Mouse (Mus musculus) neural tube, embryonic 14.5 days (tissue): Measurements from ENCODE around the gene Slc8a1. TPM values are rescaled to one million over a fixed set of nuclear protein-coding genes. Genes with fewer than 3 reads are reported as not detected.

Source experiments
- ATAC-seq: fragments of 200-750 bp; cut with Nextera tagmentation; 2 replicates; pipeline ENCODE4 v1.8.0; 2017; ENCODE audit warnings: low read depth, mild to moderate bottlenecking, moderate TSS enrichment, moderate library complexity
- H3K27ac ChIP-seq: fragments of 300-500 bp; sonication (generic); 2 replicates; pipeline ENCODE4 v1.5.1; 2014; ENCODE audit warnings: low read depth, mild to moderate bottlenecking, control low read depth, low read length, moderate library complexity, mixed read lengths
- H3K27me3 ChIP-seq: fragments of 300-500 bp; sonication (generic); 2 replicates; pipeline ENCODE4 v1.6.1; 2014; ENCODE audit warnings: low read length; ENCODE audit not compliant: control insufficient read depth, insufficient read depth
- H3K36me3 ChIP-seq: fragments of 300-500 bp; sonication (generic); 2 replicates; pipeline ENCODE4 v1.6.1; 2014; ENCODE audit warnings: low read length, mixed read lengths; ENCODE audit not compliant: control insufficient read depth, insufficient read depth
- H3K4me1 ChIP-seq: fragments of 300-500 bp; sonication (generic); 2 replicates; pipeline ENCODE4 v1.6.1; 2014; ENCODE audit warnings: low read length; ENCODE audit not compliant: control insufficient read depth, insufficient read depth
- H3K4me2 ChIP-seq: fragments of 300-500 bp; sonication (generic); 2 replicates; pipeline ENCODE4 v1.6.1; 2014; ENCODE audit warnings: mild to moderate bottlenecking, low read depth, low read length, control low read depth
- H3K4me3 ChIP-seq: fragments of 300-500 bp; sonication (generic); 2 replicates; pipeline ENCODE4 v1.5.1; 2014; ENCODE audit warnings: low read depth, low read length, control low read depth, mixed read lengths
- H3K9ac ChIP-seq: fragments of 300-500 bp; sonication (generic); replicated peaks from 2 replicates; pipeline ENCODE4 v1.6.1; 2014; ENCODE audit warnings: low read depth, mild to moderate bottlenecking, control low read depth, low read length, mixed read lengths
- H3K9me3 ChIP-seq: fragments of 300-500 bp; sonication (generic); 2 replicates; pipeline ENCODE4 v1.6.1; 2016; ENCODE audit warnings: low read length; ENCODE audit not compliant: control insufficient read depth
- WGBS: fragments of 180-500 bp; shearing (Covaris S2); extraction: QIAGEN DNeasy Blood & Tissue Kit; methylation state at CpG from one replicate; pipeline ENCODE4 v1.1.7; 2014; 5-methylcytosine and 5-hydroxymethylcytosine counted together
- polyA plus RNA-seq: library from polyadenylated mRNA; unstranded; fragments of >200 nt; fragmentation: Nextera tagmentation; extraction: Ambion mirVana; gene quantifications from 2 replicates; pipeline ENCODE4 v1.2.1, GENCODE M21; 2014

Gene Slc8a1
- polyA plus RNA-seq, 1 experiment from 2014 or later = 62.6 TPM

GRCm38 (mm10) chr17:81459379-81459778 is 278.8 kb downstream of the Slc8a1 start:
- Histone ChIP-seq H3K4me3 (no peak overlapping the region), H3K27ac (no peak overlapping the region), H3K9ac (no peak overlapping the region), H3K4me1 (no peaks in the 10 kb centered on the region), H3K9me3 (no peaks in the 10 kb centered on the region), H3K27me3 (no peaks in the 10 kb centered on the region), H3K4me2 (no peak overlapping the region), H3K36me3 (no peaks in the 10 kb centered on the region)
- 87% methylated on average over 3 of the region's 3 CpGs for WGBS
- ATAC-seq = no peak

GRCm38 (mm10) chr17:81455977-81456376 is 282.2 kb downstream of the Slc8a1 start:
- 85% methylated on average over 7 of the region's 7 CpGs for WGBS

GRCm38 (mm10) chr17:81455269-81455668 is 282.9 kb downstream of the Slc8a1 start:
- Histone ChIP-seq H3K36me3 (no peaks in the 10 kb centered on the region), H3K27me3 (no peaks in the 10 kb centered on the region), H3K9me3 (no peaks in the 10 kb centered on the region), H3K4me3 (no peak overlapping the region), H3K27ac (no peak overlapping the region), H3K4me2 (no peak overlapping the region), H3K4me1 (no peaks in the 10 kb centered on the region), H3K9ac (no peak overlapping the region)
- ATAC-seq = no peak
- WGBS = 69% methylated on average over 3 of the region's 3 CpGs

More at GRCm38 (mm10) chr17:81455977-81456376, 282.2 kb downstream of the Slc8a1 start:
- H3K27me3 ChIP-seq = no peaks in the 10 kb centered on the region
- no peak overlapping the region for H3K27ac ChIP-seq
- H3K9me3 ChIP-seq = no peaks in the 10 kb centered on the region
- ATAC-seq = no peak
- no peaks in the 10 kb centered on the region for H3K36me3 ChIP-seq
- no peak overlapping the region for H3K4me2 ChIP-seq
- H3K4me3 ChIP-seq = no peak overlapping the region
- no peak overlapping the region for H3K9ac ChIP-seq
- no peaks in the 10 kb centered on the region for H3K4me1 ChIP-seq

- no peak within 1 kb of the TSS for H3K9ac ChIP-seq
- H3K27ac ChIP-seq = no peak within 1 kb of the TSS
- ATAC-seq = no peak
- H3K4me3 ChIP-seq = no peak within 1 kb of the TSS
- no peaks in the 10 kb centered on the region for H3K9me3 ChIP-seq
- no peaks in the 10 kb centered on the region for H3K36me3 ChIP-seq
- H3K4me1 ChIP-seq = no peaks in the 10 kb centered on the region
- no peaks in the 10 kb centered on the region for H3K27me3 ChIP-seq
- H3K4me2 ChIP-seq = no peak within 1 kb of the TSS
Measured at GRCm38 (mm10) chr17:81441463-81441862, 296.7 kb downstream of the Slc8a1 start, which contains the start of gene Gm11096. Gm11096 (plus strand) TSS chr17:81441763.

GRCm38 (mm10) chr17:81433148-81433547 is 305.0 kb downstream of the Slc8a1 start:
- H3K4me3 ChIP-seq = no peak overlapping the region
- H3K4me2 ChIP-seq = no peak overlapping the region
- no peaks in the 10 kb centered on the region for H3K9me3 ChIP-seq
- no peak overlapping the region for H3K9ac ChIP-seq
- no peak for ATAC-seq
- H3K4me1 ChIP-seq = no peaks in the 10 kb centered on the region
- 61% methylated on average over 5 of the region's 5 CpGs for WGBS
- H3K27me3 ChIP-seq = no peaks in the 10 kb centered on the region
- H3K36me3 ChIP-seq = no peaks in the 10 kb centered on the region
- H3K27ac ChIP-seq = no peak overlapping the region

- H3K4me1 ChIP-seq = no peaks in the 10 kb centered on the region
- H3K4me2 ChIP-seq = no peak overlapping the region
- H3K9me3 ChIP-seq = no peaks in the 10 kb centered on the region
- no peak overlapping the region for H3K9ac ChIP-seq
- H3K27me3 ChIP-seq = no peaks in the 10 kb centered on the region
- H3K36me3 ChIP-seq = no peaks in the 10 kb centered on the region
- H3K27ac ChIP-seq = no peak overlapping the region
- ATAC-seq = no peak
- WGBS = 84% methylated on average over 2 of the region's 2 CpGs
- H3K4me3 ChIP-seq = no peak overlapping the region
Measured at GRCm38 (mm10) chr17:81432733-81433132, 305.4 kb downstream of the Slc8a1 start.

GRCm38 (mm10) chr17:81427245-81427644 is 310.9 kb downstream of the Slc8a1 start:
- H3K27ac ChIP-seq = no peak overlapping the region
- WGBS = 68% methylated on average over 7 of the region's 7 CpGs
- no peak for ATAC-seq

GRCm38 (mm10) chr17:81424256-81424912 is 313.8 kb downstream of the Slc8a1 start:
- ATAC-seq = no peak
- no peak overlapping the region for H3K4me2 ChIP-seq
- H3K9ac ChIP-seq = no peak overlapping the region
- no peaks in the 10 kb centered on the region for H3K36me3 ChIP-seq
- no peaks in the 10 kb centered on the region for H3K27me3 ChIP-seq
- H3K9me3 ChIP-seq = no peaks in the 10 kb centered on the region
- H3K4me1 ChIP-seq = peaks cover 9% of the 10 kb centered on the region; the same call in 1 of the 2 replicates
- H3K27ac ChIP-seq = no peak overlapping the region
- 38% methylated on average over 10 of the region's 10 CpGs for WGBS
- H3K4me3 ChIP-seq = no peak overlapping the region

More at GRCm38 (mm10) chr17:81427245-81427644, 310.9 kb downstream of the Slc8a1 start:
- H3K27me3 ChIP-seq = no peaks in the 10 kb centered on the region
- no peak overlapping the region for H3K4me2 ChIP-seq
- H3K4me3 ChIP-seq = no peak overlapping the region
- H3K9me3 ChIP-seq = no peaks in the 10 kb centered on the region
- no peaks in the 10 kb centered on the region for H3K36me3 ChIP-seq
- no peak overlapping the region for H3K9ac ChIP-seq
- H3K4me1 ChIP-seq = peaks cover 3% of the 10 kb centered on the region; the same call in 1 of the 2 replicates

- H3K27ac ChIP-seq = peak overlapping the region; percentile 36
- WGBS = 47% methylated on average over 10 of the region's 10 CpGs
- no peaks in the 10 kb centered on the region for H3K36me3 ChIP-seq
- H3K4me3 ChIP-seq = no peak overlapping the region
- no peaks in the 10 kb centered on the region for H3K9me3 ChIP-seq
- H3K4me2 ChIP-seq = no peak overlapping the region
- ATAC-seq = peak; percentile 66; the same call in 1 of the 2 replicates
- peaks cover 9% of the 10 kb centered on the region; the same call in 1 of the 2 replicates for H3K4me1 ChIP-seq
- no peaks in the 10 kb centered on the region for H3K27me3 ChIP-seq
- H3K9ac ChIP-seq = no peak overlapping the region
Measured at GRCm38 (mm10) chr17:81419802-81420459, 318.2 kb downstream of the Slc8a1 start.
